Mouse (Mus musculus): ENCODE results near the gene Tead2. TPM values are rescaled to one million over a fixed set of nuclear protein-coding genes. Genes with fewer than 3 reads are reported as not detected.

The Tead2 gene
- total RNA-seq, 2 experiments from 2014 or later: 1.2 to 1.3 TPM

- no peak for DNase-seq (ENCODE audit: low spot score)
Observed at GRCm38 (mm10) chr7:45226421-45226820, 10.9 kb downstream of the Tead2 start.

- DNase-seq (ENCODE audit: low spot score): no peak
Observed at GRCm38 (mm10) chr7:45228548-45228947, 13.0 kb downstream of the Tead2 start.

- no peak for DNase-seq (ENCODE audit: low spot score)
Observed at GRCm38 (mm10) chr7:45229046-45229445, 13.5 kb downstream of the Tead2 start.

- DNase-seq (ENCODE audit: low spot score): no peak
Observed at GRCm38 (mm10) chr7:45229459-45230203, 14.1 kb downstream of the Tead2 start.

GRCm38 (mm10) chr7:45231192-45231591 lies 15.6 kb downstream of the Tead2 start:
- no peak for DNase-seq (ENCODE audit: low spot score)

- no peak for DNase-seq (ENCODE audit: low spot score)
Observed at GRCm38 (mm10) chr7:45231941-45232340, 16.4 kb downstream of the Tead2 start.

GRCm38 (mm10) chr7:45232716-45233465 lies 17.3 kb downstream of the Tead2 start:
- no peak for DNase-seq (ENCODE audit: low spot score)

GRCm38 (mm10) chr7:45233580-45234332 lies 18.2 kb downstream of the Tead2 start:
- no peak for DNase-seq (ENCODE audit: low spot score)

- DNase-seq (ENCODE audit: low spot score): no peak
Observed at GRCm38 (mm10) chr7:45234333-45234841, 18.8 kb downstream of the Tead2 start.

- DNase-seq (ENCODE audit: low spot score): peak; percentile 36
Observed at GRCm38 (mm10) chr7:45234922-45235571, 19.5 kb downstream of the Tead2 start.

- no peak for DNase-seq (ENCODE audit: low spot score)
Observed at GRCm38 (mm10) chr7:45235656-45236180, 20.2 kb downstream of the Tead2 start.

- no peak for DNase-seq (ENCODE audit: low spot score)
Observed at GRCm38 (mm10) chr7:45237747-45238699, 22.5 kb downstream of the Tead2 start.

- DNase-seq (ENCODE audit: low spot score): no peak
Observed at GRCm38 (mm10) chr7:45238723-45239496, 23.4 kb downstream of the Tead2 start, which contains the start of gene Cd37. Gene Cd37 (minus strand): TSS chr7:45239115.

- no peak for DNase-seq (ENCODE audit: low spot score)
Observed at GRCm38 (mm10) chr7:45240109-45240508, 24.6 kb downstream of the Tead2 start.

- no peak for DNase-seq (ENCODE audit: low spot score)
Observed at GRCm38 (mm10) chr7:45240633-45241388, 25.3 kb downstream of the Tead2 start, which contains the start of gene Slc6a16. Gene Slc6a16 (plus strand): TSS chr7:45241085.

- DNase-seq (ENCODE audit: low spot score): no peak
Observed at GRCm38 (mm10) chr7:45241389-45241749, 25.8 kb downstream of the Tead2 start.

GRCm38 (mm10) chr7:45247666-45248065 lies 32.1 kb downstream of the Tead2 start:
- no peak for DNase-seq (ENCODE audit: low spot score)

- DNase-seq (ENCODE audit: low spot score): no peak
Observed at GRCm38 (mm10) chr7:45253806-45254205, 38.3 kb downstream of the Tead2 start.

Data from gastrocnemius, adult 18-20 months (tissue).